Mouse (Mus musculus) urinary bladder, postnatal 36 days (tissue): ENCODE measurements around the gene Gtsf2.
A peak's percentile ranks its signal among the peaks of the same experiment; 100 is the strongest.
"Not testable (repeated sequence)": the region's sequence is repeated elsewhere in the genome, so short reads cannot be mapped to it uniquely, and the experiment has no call there.

Source experiments
- DNase-seq, 2 experiments: peaks; one replicate each; pipeline ENCODE4 v3.0.0; 2022; ENCODE audit warnings: low spot score in 2 of 2, mixed read lengths in 1 of 2

The Gtsf2 gene

GRCm38 (mm10) chr15:103448369-103448768 is at the start of gene Gtsf2:
Gene Gtsf2, minus strand, starts transcription at chr15:103448469.
- DNase-seq = no peak

DNA sequence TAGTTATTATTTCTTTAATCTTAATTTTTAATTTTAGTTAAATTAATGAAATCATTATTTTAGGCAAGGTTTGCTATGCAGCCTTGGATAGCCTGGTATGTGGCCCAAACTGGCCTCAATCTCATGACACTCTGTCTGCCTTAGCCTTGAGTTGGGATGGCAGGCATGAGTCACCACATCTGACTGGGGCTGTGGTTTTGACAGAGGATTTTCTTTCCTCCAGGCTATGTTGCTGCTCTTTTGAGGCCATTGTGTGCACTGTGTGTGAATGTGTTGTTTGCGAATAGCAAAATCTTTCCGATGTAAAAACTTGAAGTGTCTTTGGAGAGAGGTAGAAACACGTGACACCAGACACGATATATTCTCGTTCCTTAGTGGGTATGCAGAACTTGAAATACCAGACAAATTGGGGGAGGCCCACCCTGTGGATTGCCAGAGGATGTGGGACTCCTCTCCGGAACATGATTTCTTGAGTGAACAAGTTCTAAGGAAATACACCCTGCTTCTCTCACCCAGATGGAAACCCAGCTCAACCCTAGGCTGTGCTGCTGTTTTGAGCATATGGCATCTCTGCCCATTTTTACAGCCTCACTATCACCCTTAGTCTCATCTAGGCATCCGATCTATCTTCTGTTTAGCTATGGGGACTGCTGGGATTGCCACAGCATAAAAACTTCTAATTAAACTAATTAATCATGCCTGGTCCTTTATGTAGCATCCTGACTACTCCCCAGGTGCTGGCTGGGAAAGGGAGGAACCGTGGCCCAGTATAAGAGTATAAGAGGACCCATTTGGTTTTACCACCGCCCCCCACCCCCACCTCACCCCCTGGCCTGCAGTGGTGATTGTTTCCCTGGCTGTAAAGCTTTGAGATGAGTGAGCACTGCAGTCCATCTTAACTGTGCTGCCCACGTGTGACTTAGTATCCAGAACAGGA is 48.2 kb upstream of the Gtsf2 start:
- no peak for DNase-seq

DNA sequence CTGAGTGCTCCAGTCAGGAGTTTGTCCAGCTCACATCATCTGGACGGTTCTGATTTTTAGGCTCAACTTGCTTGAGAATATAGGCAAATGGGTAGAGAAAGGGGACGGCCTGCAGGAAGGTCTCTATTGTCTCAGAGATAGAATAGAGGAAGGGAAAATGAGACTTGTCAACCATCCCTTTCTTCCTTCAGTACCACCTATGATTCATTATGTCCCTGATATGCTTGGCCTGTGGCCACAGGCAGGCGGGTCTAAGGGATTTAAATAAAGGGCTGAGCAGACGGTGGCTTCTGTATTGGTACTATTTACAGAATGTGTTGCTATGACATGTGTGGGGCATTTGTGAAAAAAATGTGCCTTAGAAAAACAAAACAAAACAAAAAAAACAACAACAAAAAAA is 40.1 kb upstream of the Gtsf2 start:
- DNase-seq = no peak

DNA sequence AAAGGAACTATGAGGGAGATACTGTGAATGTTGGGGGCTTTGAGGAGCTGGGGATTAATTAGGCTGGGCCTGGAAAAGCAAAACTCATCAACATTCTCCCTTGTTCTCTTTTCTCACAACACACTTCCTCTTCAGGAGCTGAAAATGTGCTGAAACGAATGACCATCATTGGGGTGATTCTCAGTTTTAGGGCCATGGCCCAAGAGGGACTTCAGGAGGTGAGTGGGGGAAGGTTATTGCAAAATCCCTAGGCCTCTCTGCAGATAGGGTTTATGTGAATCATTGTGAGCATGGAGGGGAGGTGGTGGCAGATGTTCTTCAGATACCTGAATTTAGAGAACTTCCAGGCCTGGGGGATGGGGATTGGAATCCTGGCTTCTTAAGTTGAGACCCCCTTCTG is 38.4 kb upstream of the Gtsf2 start:
- no peak for DNase-seq

GRCm38 (mm10) chr15:103485106-103485505 is 36.8 kb upstream of the Gtsf2 start:
- DNase-seq = no peak

- DNase-seq = no peak
Observed at GRCm38 (mm10) chr15:103484490-103484889, 36.2 kb upstream of the Gtsf2 start.

DNA sequence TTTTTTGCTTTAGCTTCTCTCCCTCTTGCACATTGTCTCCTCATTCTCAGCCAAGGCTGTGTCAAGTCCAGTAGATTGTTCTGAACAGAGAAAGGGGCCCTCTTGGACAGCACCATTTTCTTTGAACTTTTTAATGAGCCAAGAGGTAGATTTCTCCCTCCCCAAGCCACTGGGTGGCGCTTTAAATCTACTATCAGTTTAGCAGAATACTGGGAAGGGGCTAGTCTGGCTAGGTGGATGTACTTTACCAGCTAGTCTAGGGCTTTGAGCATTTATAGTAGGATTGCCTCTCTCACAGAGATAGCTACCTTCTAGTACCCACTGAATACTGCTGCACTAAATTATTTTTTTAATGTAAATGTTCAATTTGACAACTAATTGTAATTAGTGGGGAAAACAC is 34.2 kb upstream of the Gtsf2 start:
- no peak for DNase-seq

- no peak for DNase-seq
Observed at GRCm38 (mm10) chr15:103480129-103480528, 31.9 kb upstream of the Gtsf2 start.

DNA sequence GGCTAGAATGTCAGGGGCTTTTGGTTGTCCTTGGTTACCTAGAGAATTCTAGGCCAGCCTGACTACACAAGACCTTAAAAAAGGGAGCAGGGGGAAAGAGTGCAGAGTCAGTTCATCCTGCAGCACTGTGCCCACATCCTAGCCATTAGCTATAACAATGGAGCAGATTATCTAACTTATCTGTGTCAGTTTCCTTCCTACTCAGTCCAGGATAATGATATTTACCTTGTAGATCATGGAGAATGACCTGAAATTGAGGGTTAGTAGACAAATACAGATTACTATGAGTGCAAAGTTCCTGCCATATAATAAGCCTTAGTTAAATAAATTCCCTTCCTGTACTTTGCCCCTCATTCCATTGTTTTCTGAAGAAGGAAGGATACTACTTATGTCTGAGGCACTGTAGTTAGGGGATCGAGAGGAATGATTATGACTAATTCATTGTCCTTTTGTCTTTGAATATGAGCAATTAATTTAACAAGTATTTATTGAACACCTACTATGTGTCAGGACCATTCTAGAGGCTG is 30.9 kb upstream of the Gtsf2 start:
- DNase-seq = no peak

DNA sequence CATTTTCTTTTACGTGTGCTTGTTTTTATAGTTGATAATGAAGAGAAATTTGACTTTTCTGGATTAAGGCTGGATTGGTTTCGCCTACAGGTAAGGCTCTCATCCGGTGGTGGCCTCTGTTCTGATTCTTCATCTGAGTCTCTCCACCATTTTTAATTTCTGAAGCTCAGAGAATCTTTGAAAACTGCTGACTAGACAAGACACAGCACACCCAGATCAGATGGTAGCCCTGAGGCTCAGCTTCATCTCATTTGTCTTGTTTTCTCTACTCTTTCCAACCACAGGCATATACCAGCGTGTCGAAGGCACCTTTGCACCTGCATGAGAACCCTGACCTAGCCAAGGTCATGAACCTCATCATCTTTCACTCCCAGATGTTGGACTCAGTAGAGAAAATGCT is 25.5 kb upstream of the Gtsf2 start:
- DNase-seq = no peak

DNA sequence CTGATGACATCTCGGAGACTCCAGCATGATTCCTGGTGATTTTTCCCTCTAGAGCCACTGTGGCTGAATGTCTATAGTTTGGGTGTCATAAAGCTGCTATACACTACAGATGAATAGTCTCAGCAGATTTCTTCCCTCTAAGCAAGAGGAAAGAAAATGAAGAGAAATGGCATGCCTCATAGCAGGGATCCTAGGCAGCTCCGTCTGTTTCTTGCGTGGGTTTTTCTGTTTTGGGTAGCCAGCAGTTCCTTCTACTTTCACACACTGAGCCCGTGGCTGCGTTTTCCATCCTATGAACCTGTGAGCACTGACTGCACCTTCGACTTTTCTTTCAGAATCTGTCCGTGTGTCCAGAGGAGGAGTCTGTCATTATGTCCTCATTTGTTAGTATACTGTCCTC is 24.9 kb upstream of the Gtsf2 start:
- DNase-seq = no peak

GRCm38 (mm10) chr15:103472265-103472664 is 24.0 kb upstream of the Gtsf2 start:
- no peak for DNase-seq

DNA sequence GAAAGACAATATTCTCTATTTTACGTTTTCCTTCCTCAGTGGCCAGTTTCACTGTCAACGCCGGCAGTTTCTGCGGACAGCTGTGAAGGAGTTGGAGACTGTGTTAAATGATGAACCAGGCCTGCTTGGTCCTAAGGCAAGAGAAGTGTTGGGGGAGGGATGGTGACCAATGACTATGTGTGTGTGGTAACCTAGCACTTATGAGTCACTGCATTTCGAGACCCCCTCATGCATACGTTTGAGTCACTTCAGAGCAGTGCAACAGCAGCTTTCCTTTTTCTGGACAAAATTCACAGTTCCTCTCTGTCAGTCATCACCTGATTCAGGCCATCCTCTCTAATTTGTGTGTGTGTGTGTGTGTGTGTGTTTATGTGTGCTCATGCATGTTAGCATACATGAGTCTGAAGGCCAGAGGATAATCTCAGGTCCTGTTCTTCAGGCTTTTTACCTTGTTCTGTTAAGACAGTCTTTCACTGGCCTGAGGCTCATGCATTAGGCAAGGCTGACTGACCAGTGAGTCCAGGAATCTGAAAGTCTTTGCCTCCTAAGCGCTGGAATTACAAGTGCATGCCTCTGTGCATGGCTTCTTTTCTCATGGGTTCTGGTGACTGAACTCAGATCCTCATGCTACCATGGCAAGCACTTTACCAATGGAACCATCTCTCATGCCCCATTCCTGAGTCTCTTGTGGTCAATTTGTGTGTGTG is 23.4 kb upstream of the Gtsf2 start:
- no peak for DNase-seq

- no peak for DNase-seq
Observed at GRCm38 (mm10) chr15:103462539-103463261, 14.4 kb upstream of the Gtsf2 start.

- DNase-seq = no peak
Observed at GRCm38 (mm10) chr15:103454449-103454848, 6.2 kb upstream of the Gtsf2 start.

GRCm38 (mm10) chr15:103453551-103454218 is 5.4 kb upstream of the Gtsf2 start, which contains the start of gene Nckap1l:
Gene Nckap1l, plus strand, starts transcription at chr15:103453794.
- peak; percentile 3 to 12 for DNase-seq

- DNase-seq = not testable (repeated sequence)
Observed at GRCm38 (mm10) chr15:103445966-103446365, 2.3 kb downstream of the Gtsf2 start.

DNA sequence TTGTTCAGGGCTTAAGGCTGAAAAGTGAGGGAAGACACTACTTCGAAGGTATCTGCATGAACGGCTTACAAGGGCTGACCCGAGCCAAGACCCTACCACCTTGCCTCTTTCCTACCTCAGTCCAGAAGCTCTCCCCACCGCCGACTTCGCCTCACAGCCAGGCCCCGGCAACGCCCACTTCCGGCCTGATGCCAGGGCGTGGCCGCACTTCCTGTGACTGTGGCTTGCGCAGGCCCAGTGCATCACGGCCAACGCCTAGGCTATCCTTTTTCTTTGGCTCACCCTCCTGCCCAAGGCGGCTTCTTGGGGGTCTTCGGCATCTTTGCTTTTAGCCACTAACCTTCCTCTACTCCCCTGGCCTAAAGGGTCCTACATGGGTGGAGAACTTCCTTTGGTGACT is 18.0 kb downstream of the Gtsf2 start, which contains the start of gene Gtsf1:
Gene Gtsf1, minus strand, starts transcription at position 230 of the 400 bp plus-strand sequence.
- no peak for DNase-seq

DNA sequence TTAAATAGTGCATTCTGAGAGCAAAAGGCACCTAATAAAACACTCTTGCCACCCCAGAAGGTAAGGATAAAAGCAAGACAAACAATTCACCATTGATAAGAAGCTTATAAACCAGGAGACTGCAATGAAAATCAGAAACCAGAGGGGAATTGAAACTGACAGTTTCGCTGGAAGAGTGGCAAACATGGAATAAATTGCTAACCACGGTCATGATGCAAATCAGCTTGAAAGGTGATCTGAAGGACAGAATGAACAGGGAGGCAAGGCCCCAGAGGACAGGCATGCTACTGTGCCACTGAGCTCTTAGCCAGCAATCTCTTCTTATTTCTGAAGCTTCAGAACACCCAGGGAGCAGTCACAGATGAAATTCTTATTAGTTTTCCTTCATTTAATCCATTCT is 21.3 kb downstream of the Gtsf2 start:
- DNase-seq = no peak

DNA sequence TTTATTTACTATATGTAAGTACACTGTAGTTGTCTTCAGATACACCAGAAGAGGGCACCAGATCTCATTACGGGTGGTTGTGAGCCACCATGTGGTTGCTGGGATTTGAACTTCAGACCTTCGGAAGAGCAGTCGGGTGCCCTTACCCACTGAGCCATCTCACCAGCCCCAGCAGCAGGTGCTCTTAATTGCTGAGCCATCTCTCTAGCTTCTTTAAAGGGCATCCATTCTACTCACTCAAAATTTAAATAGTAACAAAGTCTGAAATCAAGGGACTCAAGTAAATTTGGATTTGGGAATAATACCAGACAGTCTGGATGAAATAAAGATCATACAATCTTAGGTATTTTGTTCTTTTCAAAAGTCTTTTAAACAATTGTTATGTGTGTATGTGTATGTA is 42.7 kb downstream of the Gtsf2 start:
- not testable (repeated sequence) for DNase-seq

- DNase-seq = no peak
Observed at GRCm38 (mm10) chr15:103401361-103401760, 46.9 kb downstream of the Gtsf2 start.
